In the genomic region with DNA sequence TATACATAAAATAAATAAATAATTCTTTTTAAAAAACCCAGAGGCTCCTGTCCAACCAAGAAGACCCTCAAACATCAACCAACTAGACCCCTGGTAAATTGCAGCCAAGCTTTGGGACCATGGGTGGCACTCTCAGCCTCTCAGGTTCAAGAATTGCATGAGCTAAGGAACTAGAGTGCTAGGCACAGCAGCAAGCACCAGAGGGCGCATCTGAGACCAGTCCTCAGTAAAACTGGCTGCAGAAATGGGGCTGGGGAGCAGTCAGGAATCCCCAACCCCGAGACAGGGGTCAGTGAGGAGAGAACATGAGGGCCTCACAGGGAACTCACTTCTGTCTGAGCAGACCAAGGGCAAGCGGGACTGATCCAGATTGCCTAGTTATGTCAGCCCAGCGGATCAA, we compare ENCODE assay signal across 9 mouse cellular contexts. TPM values are rescaled to one million over a fixed set of nuclear protein-coding genes. Genes with fewer than 3 reads are reported as not detected.
DNase-seq lines count a peak whose midpoint lies in the region; ATAC-seq and TF ChIP-seq lines count a peak whose summit lies in the region.
"Had no signal": no experiment of that assay in that cellular context is flagged by ENCODE, and none has a peak within 500 bp of the region (broad histone marks: within the 10 kb centered on the region; RNA-seq: fewer than 3 reads in every experiment).

No protein-coding gene starts in this region.

- peaks cover 48% of the 10 kb centered on the region for H3K27me3 ChIP-seq in heart, postnatal 0 days (ENCODE audit: control insufficient read depth, insufficient read depth, low read length)
- 0 out of 2 replicates have a peak, but pooled peaks cover 2% of the 10 kb centered on the region for H3K27me3 ChIP-seq in splenic B cell, adult 2 months (ENCODE audit: control insufficient read depth, insufficient read depth, low read length, poor library complexity, severe bottlenecking)

- H3K36me3 ChIP-seq in heart, postnatal 0 days (replicated peaks; ENCODE audit: control insufficient read depth, insufficient read depth, low read length): no peaks in the 10 kb centered on the region
- H3K36me3 ChIP-seq in splenic B cell, adult 2 months (ENCODE audit: control insufficient read depth, insufficient read depth, low read length, poor library complexity, severe bottlenecking): no peaks in the 10 kb centered on the region
- H3K36me3 ChIP-seq: lung, embryonic 15.5 days had no signal

- H3K4me3 ChIP-seq in heart, postnatal 0 days (ENCODE audit: low read depth, low read length): no peak overlapping the region
- H3K4me3 ChIP-seq: lung, embryonic 15.5 days had no signal

- peak; percentile 32 for DNase-seq in heart, postnatal 0 days (ENCODE audit: low spot score)
- DNase-seq in heart, postnatal 25 days (ENCODE audit: low spot score): no peak
- peak; percentile 59 for DNase-seq in MN1 (ENCODE audit: low spot score)
- DNase-seq in heart, postnatal 14 days: peak; percentile 49 to 61
- peak; percentile 61 to 66 for DNase-seq in layer of hippocampus, postnatal 14 days (ENCODE audit: low spot score in 2 of 2)
- DNase-seq in mesoderm, embryonic 11.5 days (ENCODE audit: low read depth, low spot score): peak; percentile 70
- peak; percentile 70 for DNase-seq in splenic B cell, adult 2 months (ENCODE audit: low read depth, low spot score)

- H3K9ac ChIP-seq in heart, postnatal 0 days (replicated peaks; ENCODE audit: low read depth, low read length): no peak overlapping the region
- H3K9ac ChIP-seq: lung, embryonic 15.5 days had no signal

- no peak for TF ChIP-seq EP300 in heart, postnatal 0 days (IDR thresholded peaks at IDR 0.05; ENCODE audit: low read depth)

- intact Hi-C loops in heart, postnatal 25 days (cut with DNase I): no loop called here
- intact Hi-C loops in heart, postnatal 14 days (cut with DNase I): loop anchor here (5.0 kb wide), 1 partner anchor 412 kb away; no protein-coding TSS in a partner anchor

- 16% methylated on average over 4 of the region's 4 CpGs for WGBS in heart, postnatal 0 days

- no peaks in the 10 kb centered on the region for H3K4me1 ChIP-seq in heart, postnatal 0 days (ENCODE audit: control insufficient read depth, insufficient read depth)

- H3K9me3 ChIP-seq in heart, postnatal 0 days (replicated peaks; ENCODE audit: control insufficient read depth, low read length): no peaks in the 10 kb centered on the region
- H3K9me3 ChIP-seq: lung, embryonic 15.5 days had no signal

- H3K27ac ChIP-seq in heart, postnatal 0 days (ENCODE audit: low read depth): no peak overlapping the region
- H3K27ac ChIP-seq: lung, embryonic 15.5 days had no signal

- ATAC-seq in heart, postnatal 0 days (ENCODE audit: insufficient read depth, low read depth): no peak
- ATAC-seq in common myeloid progenitor, adult 5-6 weeks (replicated peaks; ENCODE audit: low read depth, poor library complexity, severe bottlenecking): peak; percentile 73

- no peak overlapping the region for H3K4me2 ChIP-seq in heart, postnatal 0 days (ENCODE audit: low read depth, low read length)
- H3K4me2 ChIP-seq: lung, embryonic 15.5 days had no signal

- TF ChIP-seq CTCF in heart, postnatal 0 days (IDR thresholded peaks at IDR 0.05; ENCODE audit: low read depth): peak; percentile 64

RNA-seq across cellular contexts. Expression of gene Ascl5, which starts 4.8 kb away (rescaled TPM):
- not detected in 2 replicates for total RNA-seq in heart, postnatal 0 days (2014; rRNA removed; ENCODE audit: low replicate concordance)
- not detected in 2 replicates for polyA plus RNA-seq in heart, postnatal 0 days (2015; fragmentation: Nextera tagmentation; extraction: Ambion mirVana)
- total RNA-seq in heart, postnatal 25 days (2021): not detected
- total RNA-seq in common myeloid progenitor, adult 5-6 weeks (2017): not detected in 2 replicates
- total RNA-seq in heart, postnatal 14 days (2021): not detected
- total RNA-seq in layer of hippocampus, postnatal 14 days (2021): not detected
- polyA plus RNA-seq: lung, embryonic 15.5 days had no signal

RNA-seq across cellular contexts. Expression of gene Cacna1s, which starts 6.8 kb away (rescaled TPM):
- total RNA-seq in heart, postnatal 0 days (2014; rRNA removed; ENCODE audit: low replicate concordance): 13.8 TPM in 1 of 2 replicates, not detected in the other
- 0.49 and 0.80 TPM in 2 replicates for polyA plus RNA-seq in heart, postnatal 0 days (2015; fragmentation: Nextera tagmentation; extraction: Ambion mirVana)
- total RNA-seq in heart, postnatal 25 days (2021): 1 to 10 TPM; 3.6 to 3.7 TPM
- not detected in 2 replicates for total RNA-seq in common myeloid progenitor, adult 5-6 weeks (2017)
- total RNA-seq in heart, postnatal 14 days (2021): 1 to 10 TPM; 1.6 to 1.7 TPM
- 1 to 10 TPM in 1 of 2 experiments, under 1 TPM in 1; 0.97 to 2.1 TPM for total RNA-seq in layer of hippocampus, postnatal 14 days (2021)

RNA-seq across cellular contexts. Expression of gene Tmem9, which starts 37.8 kb away (rescaled TPM):
- 45.3 and 46.0 TPM in 2 replicates for total RNA-seq in heart, postnatal 0 days (2014; rRNA removed; ENCODE audit: low replicate concordance)
- polyA plus RNA-seq in heart, postnatal 0 days (2015; fragmentation: Nextera tagmentation; extraction: Ambion mirVana): 51.2 and 57.3 TPM in 2 replicates
- total RNA-seq in heart, postnatal 25 days (2021): 10 to 100 TPM; 14.6 to 15.8 TPM
- total RNA-seq in common myeloid progenitor, adult 5-6 weeks (2017): 20.9 and 22.0 TPM in 2 replicates
- 10 to 100 TPM; 16.1 to 20.0 TPM for total RNA-seq in heart, postnatal 14 days (2021)
- 10 to 100 TPM; 81.2 to 81.7 TPM for total RNA-seq in layer of hippocampus, postnatal 14 days (2021)

RNA-seq across cellular contexts. Expression of gene Igfn1, which starts 39.6 kb away (rescaled TPM):
- total RNA-seq in heart, postnatal 0 days (2014; rRNA removed; ENCODE audit: low replicate concordance): not detected in 2 replicates
- 0.04 and 0.05 TPM in 2 replicates for polyA plus RNA-seq in heart, postnatal 0 days (2015; fragmentation: Nextera tagmentation; extraction: Ambion mirVana)
- under 1 TPM in 1 of 2 experiments, not detected in 1; 0.20 TPM for total RNA-seq in heart, postnatal 25 days (2021)
- total RNA-seq in common myeloid progenitor, adult 5-6 weeks (2017): not detected in 2 replicates
- under 1 TPM in 1 of 2 experiments, not detected in 1; 0.05 TPM for total RNA-seq in heart, postnatal 14 days (2021)
- total RNA-seq in layer of hippocampus, postnatal 14 days (2021): under 1 TPM; 0.19 to 0.62 TPM
- polyA plus RNA-seq: lung, embryonic 15.5 days had no signal
